Mouse (Mus musculus): Measurements from ENCODE around the gene Lyl1. TPM values are rescaled to one million over a fixed set of nuclear protein-coding genes. Genes with fewer than 3 reads are reported as not detected.

The Lyl1 gene
- 7.1 and 9.7 TPM in 2 replicates for polyA plus RNA-seq (2015; fragmentation: Nextera tagmentation; extraction: Ambion mirVana)

- peak within 1 kb of the TSS; percentile 72 for H3K27ac ChIP-seq
- H3K9me3 ChIP-seq, result no peaks in the 10 kb centered on the region
- peaks cover 29% of the 10 kb centered on the region for H3K4me1 ChIP-seq
- WGBS, result 15% methylated on average over 34 of the region's 34 CpGs
- peaks cover 28% of the 10 kb centered on the region for H3K27me3 ChIP-seq (replicated peaks)
- peak within 1 kb of the TSS; percentile 54 for H3K4me2 ChIP-seq
- peak; percentile 82 for ATAC-seq (ENCODE audit: insufficient read depth, low FRiP score, low read depth)
- no peak within 1 kb of the TSS for H3K9ac ChIP-seq
- peaks cover 28% of the 10 kb centered on the region for H3K36me3 ChIP-seq
- H3K4me3 ChIP-seq (replicated peaks), result peak within 1 kb of the TSS; percentile 29
These were observed at the start of gene Lyl1 for GRCm38 (mm10) chr8:84700941-84701911. Lyl1 (plus strand) TSS chr8:84701457.

GRCm38 (mm10) chr8:84653092-84653631, 48.1 kb upstream of the Lyl1 start:
- no peak for ATAC-seq (ENCODE audit: insufficient read depth, low FRiP score, low read depth)
- no peak overlapping the region for H3K27ac ChIP-seq

GRCm38 (mm10) chr8:84654597-84654996, 46.7 kb upstream of the Lyl1 start:
- H3K36me3 ChIP-seq, result no peaks in the 10 kb centered on the region
- no peak for ATAC-seq (ENCODE audit: insufficient read depth, low FRiP score, low read depth)
- 43% methylated on average over 4 of the region's 4 CpGs for WGBS
- no peaks in the 10 kb centered on the region for H3K27me3 ChIP-seq (replicated peaks)
- peak overlapping the region; percentile 96 for H3K27ac ChIP-seq
- H3K4me2 ChIP-seq, result no peak overlapping the region
- H3K9me3 ChIP-seq, result no peaks in the 10 kb centered on the region
- H3K4me3 ChIP-seq (replicated peaks), result no peak overlapping the region
- H3K4me1 ChIP-seq, result peaks cover 32% of the 10 kb centered on the region
- no peak overlapping the region for H3K9ac ChIP-seq

More at GRCm38 (mm10) chr8:84653092-84653631, 48.1 kb upstream of the Lyl1 start:
- Histone ChIP-seq H3K4me3 (replicated peaks) (no peak overlapping the region), H3K9ac (no peak overlapping the region), H3K4me1 (peaks cover 25% of the 10 kb centered on the region), H3K27me3 (replicated peaks) (no peaks in the 10 kb centered on the region), H3K9me3 (no peaks in the 10 kb centered on the region), H3K36me3 (no peaks in the 10 kb centered on the region), H3K4me2 (no peak overlapping the region)
- WGBS, result 56% methylated on average over 9 of the region's 9 CpGs

- WGBS, result 3% methylated on average over 15 of the region's 15 CpGs
- peak; percentile 52 for ATAC-seq (ENCODE audit: insufficient read depth, low FRiP score, low read depth)
- peak overlapping the region; percentile 96 for H3K27ac ChIP-seq
- peak overlapping the region; percentile 81 for H3K4me2 ChIP-seq
- peak overlapping the region; percentile 11 for H3K9ac ChIP-seq
- no peaks in the 10 kb centered on the region for H3K9me3 ChIP-seq
- no peaks in the 10 kb centered on the region for H3K36me3 ChIP-seq
- H3K4me3 ChIP-seq (replicated peaks), result peak overlapping the region; percentile 45
- H3K27me3 ChIP-seq (replicated peaks), result no peaks in the 10 kb centered on the region
- peaks cover 39% of the 10 kb centered on the region for H3K4me1 ChIP-seq
These were observed 45.7 kb upstream of the Lyl1 start for GRCm38 (mm10) chr8:84655336-84656190.

- Histone ChIP-seq H3K4me3 (replicated peaks) (peak overlapping the region; percentile 45), H3K4me1 (peaks cover 39% of the 10 kb centered on the region), H3K4me2 (peak overlapping the region; percentile 81), H3K27ac (peak overlapping the region; percentile 96), H3K27me3 (replicated peaks) (no peaks in the 10 kb centered on the region), H3K9me3 (no peaks in the 10 kb centered on the region), H3K9ac (peak overlapping the region; percentile 11), H3K36me3 (no peaks in the 10 kb centered on the region)
- no peak for ATAC-seq (ENCODE audit: insufficient read depth, low FRiP score, low read depth)
- WGBS, result under 1% methylated on average over 10 of the region's 10 CpGs
These were observed 45.1 kb upstream of the Lyl1 start for GRCm38 (mm10) chr8:84656191-84656525.

- no peaks in the 10 kb centered on the region for H3K36me3 ChIP-seq
- H3K9ac ChIP-seq, result peak overlapping the region; percentile 45; the same call in 1 of the 2 replicates
- peak overlapping the region; percentile 81 for H3K4me2 ChIP-seq
- H3K27me3 ChIP-seq (replicated peaks), result no peaks in the 10 kb centered on the region
- no peaks in the 10 kb centered on the region for H3K9me3 ChIP-seq
- H3K27ac ChIP-seq, result peak overlapping the region; percentile 96
- ATAC-seq (ENCODE audit: insufficient read depth, low FRiP score, low read depth), result peak; percentile 81
- H3K4me3 ChIP-seq (replicated peaks), result peak overlapping the region; percentile 45
- H3K4me1 ChIP-seq, result peaks cover 39% of the 10 kb centered on the region
- WGBS, result under 1% methylated on average over 23 of the region's 23 CpGs
These were observed 44.6 kb upstream of the Lyl1 start for GRCm38 (mm10) chr8:84656641-84657126.

GRCm38 (mm10) chr8:84657203-84657602, 44.1 kb upstream of the Lyl1 start:
- Histone ChIP-seq H3K9me3 (no peaks in the 10 kb centered on the region), H3K36me3 (no peaks in the 10 kb centered on the region), H3K27me3 (replicated peaks) (no peaks in the 10 kb centered on the region), H3K4me3 (replicated peaks) (peak overlapping the region; percentile 45), H3K4me1 (peaks cover 39% of the 10 kb centered on the region), H3K9ac (no peak overlapping the region), H3K27ac (peak overlapping the region; percentile 96), H3K4me2 (peak overlapping the region; percentile 81)
- ATAC-seq (ENCODE audit: insufficient read depth, low FRiP score, low read depth), result no peak

- H3K36me3 ChIP-seq, result no peaks in the 10 kb centered on the region
- 41% methylated on average over 4 of the region's 4 CpGs for WGBS
- H3K9ac ChIP-seq, result no peak overlapping the region
- no peak overlapping the region for H3K4me3 ChIP-seq (replicated peaks)
- H3K4me2 ChIP-seq, result peak overlapping the region; percentile 81; the same call in 1 of the 2 replicates
- H3K27ac ChIP-seq, result peak overlapping the region; percentile 96
- H3K4me1 ChIP-seq, result peaks cover 39% of the 10 kb centered on the region
- no peaks in the 10 kb centered on the region for H3K27me3 ChIP-seq (replicated peaks)
- no peaks in the 10 kb centered on the region for H3K9me3 ChIP-seq
- no peak for ATAC-seq (ENCODE audit: insufficient read depth, low FRiP score, low read depth)
These were observed 43.6 kb upstream of the Lyl1 start for GRCm38 (mm10) chr8:84657680-84658079.

GRCm38 (mm10) chr8:84658951-84659350, 42.3 kb upstream of the Lyl1 start:
- Histone ChIP-seq H3K9ac (no peak overlapping the region), H3K4me1 (peaks cover 44% of the 10 kb centered on the region), H3K4me3 (replicated peaks) (no peak overlapping the region), H3K27ac (peak overlapping the region; percentile 99), H3K36me3 (no peaks in the 10 kb centered on the region), H3K27me3 (replicated peaks) (no peaks in the 10 kb centered on the region), H3K4me2 (no peak overlapping the region; the same call in 1 of the 2 replicates), H3K9me3 (no peaks in the 10 kb centered on the region)
- 48% methylated on average over 1 of the region's 1 CpGs for WGBS
- no peak for ATAC-seq (ENCODE audit: insufficient read depth, low FRiP score, low read depth)

- H3K4me2 ChIP-seq, result peak overlapping the region; percentile 78
- H3K4me3 ChIP-seq (replicated peaks), result peak overlapping the region; percentile 89
- WGBS, result 2% methylated on average over 33 of the region's 33 CpGs
- H3K36me3 ChIP-seq, result no peaks in the 10 kb centered on the region
- no peaks in the 10 kb centered on the region for H3K9me3 ChIP-seq
- H3K27me3 ChIP-seq (replicated peaks), result no peaks in the 10 kb centered on the region
- H3K9ac ChIP-seq, result peak overlapping the region; percentile 82; the same call in 1 of the 2 replicates
- ATAC-seq (ENCODE audit: insufficient read depth, low FRiP score, low read depth), result no peak
- H3K27ac ChIP-seq, result peak overlapping the region; percentile 99
- peaks cover 42% of the 10 kb centered on the region for H3K4me1 ChIP-seq
These were observed 41.1 kb upstream of the Lyl1 start for GRCm38 (mm10) chr8:84659936-84660818.
